Mouse (Mus musculus): ENCODE data around the gene AU041133. TPM values are rescaled to one million over a fixed set of nuclear protein-coding genes. Genes with fewer than 3 reads are reported as not detected.
"Not testable (repeated sequence)": the region's sequence is repeated elsewhere in the genome, so short reads cannot be mapped to it uniquely, and the experiment has no call there.

Gene AU041133
- total RNA-seq (2021) = 1 to 10 TPM; 4.3 to 4.5 TPM
- long read RNA-seq, experiment 1, partial matches to known transcripts = 0 of 3 reads
- long read RNA-seq, experiment 1, other reads (novel, unspliced or antisense) = 1 of 3 reads
- long read RNA-seq, experiment 2, partial matches to known transcripts = 0 of 4 reads
- long read RNA-seq, experiment 2, other reads (novel, unspliced or antisense) = 0 of 4 reads

DNA sequence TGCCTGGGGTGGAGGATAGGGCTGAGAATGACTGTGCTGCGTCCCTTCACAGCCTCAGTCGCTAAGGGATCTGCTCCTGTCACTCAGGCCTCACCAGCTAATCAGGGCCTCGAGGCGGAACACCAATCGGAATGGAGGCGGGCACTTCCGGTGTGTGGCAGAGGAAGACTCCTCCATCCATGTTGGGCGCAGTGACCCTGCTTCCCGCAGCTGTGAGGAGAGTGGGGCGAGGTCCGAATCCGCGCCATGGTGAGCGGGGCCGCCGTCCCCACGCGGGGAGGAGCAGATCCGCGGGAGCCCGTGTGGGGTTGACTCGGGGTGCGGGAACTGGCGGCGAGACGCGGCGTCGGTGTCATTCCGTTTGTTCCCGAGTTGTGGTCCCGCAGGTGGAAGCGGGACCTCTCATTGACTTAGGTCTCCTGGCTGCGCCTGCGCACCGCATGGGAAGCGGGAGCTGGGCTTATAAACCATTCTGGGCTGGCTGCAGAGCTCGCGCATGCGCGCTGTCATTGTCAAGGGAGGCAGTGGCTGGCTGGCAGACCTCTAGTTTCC is at the start of gene AU041133:
Gene AU041133 (plus strand): TSS at position 164 of the 552 bp plus-strand sequence.
- DNase-seq (ENCODE audit: low spot score in 2 of 2) = peak; percentile 58 to 84

GRCm38 (mm10) chr10:82082728-82083621 is 44.8 kb upstream of the AU041133 start, which contains the start of gene BC024063:
BC024063 (plus strand) TSS chr10:82083353.
- DNase-seq (ENCODE audit: low spot score in 2 of 2) = peak; percentile 15 to 58

GRCm38 (mm10) chr10:82083622-82083971 is 44.2 kb upstream of the AU041133 start:
- DNase-seq (ENCODE audit: low spot score in 2 of 2) = not testable (repeated sequence)

GRCm38 (mm10) chr10:82117206-82117605 is 10.6 kb upstream of the AU041133 start:
- no peak for DNase-seq (ENCODE audit: low spot score in 2 of 2)

DNA sequence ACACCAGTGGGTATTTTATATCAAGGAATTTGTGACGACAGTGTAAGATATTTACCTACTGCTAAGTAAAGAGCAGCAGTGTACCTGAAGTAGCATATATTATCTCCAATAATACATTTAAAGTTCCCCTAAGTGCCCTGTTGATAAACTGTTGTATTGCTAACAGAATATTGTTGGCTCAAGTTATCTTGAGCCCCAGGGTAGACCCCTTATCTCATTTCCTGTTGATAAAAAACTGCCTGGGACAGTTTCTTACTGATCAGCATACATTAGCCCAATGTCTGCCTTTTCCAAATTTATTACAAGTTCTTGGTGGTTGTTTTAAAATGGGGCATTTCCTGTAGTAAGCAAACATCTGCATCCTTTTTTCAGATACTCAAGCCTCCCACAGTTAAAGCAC is 17.5 kb downstream of the AU041133 start:
- DNase-seq (ENCODE audit: low spot score in 2 of 2) = no peak

- no peak for DNase-seq (ENCODE audit: low spot score in 2 of 2)
Observed at GRCm38 (mm10) chr10:82147571-82147970, 19.8 kb downstream of the AU041133 start.

- no peak for DNase-seq (ENCODE audit: low spot score in 2 of 2)
Observed at GRCm38 (mm10) chr10:82167777-82168176, 40.0 kb downstream of the AU041133 start.

DNA sequence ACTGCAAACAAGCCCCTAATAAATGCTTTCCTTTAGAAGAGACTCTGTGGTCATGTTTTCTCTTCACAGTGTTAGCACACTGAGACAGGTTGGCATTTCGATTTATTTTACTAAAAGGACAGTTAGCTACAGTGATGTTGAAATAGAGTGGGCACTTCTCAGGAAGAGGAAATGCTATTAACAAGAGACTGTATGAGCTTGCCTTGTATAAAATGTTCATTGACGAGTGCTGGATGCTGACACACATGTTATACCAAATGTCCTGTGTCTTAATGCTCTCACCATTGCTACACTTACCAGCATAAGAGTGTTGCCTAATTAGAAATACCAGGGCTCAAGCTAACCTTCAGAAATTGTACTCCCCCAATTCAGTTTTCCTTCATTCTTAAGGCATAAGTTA is 42.0 kb downstream of the AU041133 start:
- DNase-seq (ENCODE audit: low spot score in 2 of 2) = no peak

DNA sequence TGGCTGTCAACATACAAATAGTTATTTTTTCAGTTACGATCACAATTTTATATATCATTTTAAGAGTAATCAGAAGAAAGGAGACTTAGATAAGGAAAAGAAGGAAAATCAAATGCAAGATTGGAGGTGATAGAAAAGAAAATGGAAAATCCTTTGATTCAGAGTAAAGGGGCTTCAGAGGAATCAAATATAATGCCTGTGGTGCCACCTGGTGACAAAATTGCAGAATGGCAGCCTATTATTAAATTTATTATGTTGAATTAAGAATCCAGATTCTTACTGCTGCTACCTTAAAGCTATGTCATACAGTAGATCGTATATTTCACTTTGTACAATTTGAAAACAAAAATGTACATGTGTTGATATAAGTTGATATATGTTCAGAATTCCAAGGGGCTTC is 43.0 kb downstream of the AU041133 start:
- no peak for DNase-seq (ENCODE audit: low spot score in 2 of 2)

GRCm38 (mm10) chr10:82178257-82179064 is 50.6 kb downstream of the AU041133 start:
- DNase-seq (ENCODE audit: low spot score in 2 of 2) = peak; percentile 53 to 78

Other genes with a start within 250 kb of the AU041133 start
- gene Zfp781, start 197.5 kb upstream of the AU041133 start, total RNA-seq (2021) = 1 to 10 TPM; 1.4 to 1.6 TPM
- gene Zfp873, start 79.9 kb upstream of the AU041133 start, total RNA-seq (2021) = 1 to 10 TPM; 7.8 to 8.1 TPM
- gene BC024063, start 44.7 kb upstream of the AU041133 start, total RNA-seq (2021) = 1 to 10 TPM; 3.2 to 3.3 TPM
- 1 to 10 TPM; 8.2 to 8.9 TPM for gene Zfp938, start 113.3 kb downstream of the AU041133 start, total RNA-seq (2021)
- not detected for gene 4932415D10Rik, start 188.6 kb downstream of the AU041133 start, total RNA-seq (2021)
- gene Gm4924, start 226.2 kb downstream of the AU041133 start, total RNA-seq (2021) = 1 to 10 TPM; 2.9 to 5.8 TPM